Mouse (Mus musculus) liver, embryonic 14.5 days (tissue): ENCODE data around the gene Agbl4. TPM values are rescaled to one million over a fixed set of nuclear protein-coding genes. Genes with fewer than 3 reads are reported as not detected.

ENCODE experiments used
- ATAC-seq: fragments of 200-750 bp; cut with Nextera tagmentation; 2 replicates; pipeline ENCODE4 v1.8.0; 2017; ENCODE audit warnings: moderate number of reproducible peaks, mild to moderate bottlenecking, moderate library complexity; ENCODE audit not compliant: insufficient read depth
- DNase-seq, 3 experiments: peaks; one replicate each; pipeline ENCODE4 v3.0.0-alpha.2; 2012 to 2013; ENCODE audit warnings: low read depth in 3 of 3, low spot score in 3 of 3
- H3K27ac ChIP-seq: fragments of 300-500 bp; sonication (generic); 2 replicates; pipeline ENCODE4 v1.5.1; 2014; ENCODE audit warnings: moderate library complexity, mild to moderate bottlenecking, control low read depth, inconsistent platforms
- H3K27me3 ChIP-seq: fragments of 300-500 bp; sonication (generic); 2 replicates; pipeline ENCODE4 v1.6.1; 2014; ENCODE audit warnings: mild to moderate bottlenecking, low read length, moderate library complexity; ENCODE audit not compliant: control insufficient read depth, insufficient read depth
- H3K36me3 ChIP-seq: fragments of 300-500 bp; sonication (generic); replicated peaks from 2 replicates; pipeline ENCODE4 v1.6.1; 2014; ENCODE audit warnings: low read depth; ENCODE audit not compliant: control insufficient read depth, insufficient read depth
- H3K4me1 ChIP-seq, 2 experiments: fragments of 200-500 bp in 1 of 2; fragments of 300-500 bp in 1 of 2; sonication (generic) in 1 of 2; replicated peaks; 2 replicates each; pipeline ENCODE4 v1.6.1; 2012 to 2014; ENCODE audit warnings: antibody characterized with exemption in 1 of 2, inconsistent platforms in 1 of 2, low read length in 1 of 2; ENCODE audit not compliant: control insufficient read depth in 2 of 2, insufficient read depth in 2 of 2
- H3K4me2 ChIP-seq: fragments of 300-500 bp; sonication (generic); 2 replicates; pipeline ENCODE4 v1.6.1; 2014; ENCODE audit warnings: low read depth, mild to moderate bottlenecking, control low read depth, moderate library complexity
- H3K4me3 ChIP-seq, 2 experiments: fragments of 200-500 bp in 1 of 2; fragments of 300-500 bp in 1 of 2; sonication (generic) in 1 of 2; 2 replicates each; pipeline ENCODE4 v1.5.1; 2012 to 2014; ENCODE audit warnings: low read depth in 2 of 2, low read length in 2 of 2, mild to moderate bottlenecking in 2 of 2, control low read depth in 1 of 2, inconsistent platforms in 1 of 2, moderate library complexity in 1 of 2; ENCODE audit not compliant: insufficient read depth in 1 of 2
- H3K9ac ChIP-seq: fragments of 300-500 bp; sonication (generic); replicated peaks from 2 replicates; pipeline ENCODE4 v1.6.1; 2014; ENCODE audit warnings: mild to moderate bottlenecking, control low read depth, moderate library complexity
- H3K9me3 ChIP-seq: fragments of 300-500 bp; sonication (generic); 2 replicates; pipeline ENCODE4 v1.6.1; 2016; ENCODE audit warnings: low read length, mixed read lengths; ENCODE audit not compliant: control insufficient read depth
- CTCF ChIP-seq: IDR thresholded peaks from 2 replicates; pipeline ENCODE4 v1.5.1; 2016; ENCODE audit warnings: antibody characterized with exemption, low read depth, control low read depth
- EP300 ChIP-seq: IDR thresholded peaks from 2 replicates; pipeline ENCODE4 v1.6.1; 2016; ENCODE audit warnings: antibody characterized with exemption, low read depth
- WGBS: fragments of 180-500 bp; shearing (Covaris S2); extraction: QIAGEN DNeasy Blood & Tissue Kit; methylation state at CpG from one replicate; pipeline ENCODE4 v1.1.7; 2014; ENCODE audit not compliant: insufficient replicate concordance; 5-methylcytosine and 5-hydroxymethylcytosine counted together
- polyA plus RNA-seq, 2 experiments: library from polyadenylated mRNA; depleted of rRNA in 1 of 2; stranded (reverse) in 1 of 2; unstranded in 1 of 2; fragments of >200 nt; fragmentation: Nextera tagmentation in 1 of 2; extraction: Ambion mirVana in 1 of 2; gene quantifications; 2 replicates each; pipeline versions ENCODE4 v1.2.1 to v1.2.3; 2012 to 2014

Agbl4 gene
- polyA plus RNA-seq, 2 experiments: not detected

DNA sequence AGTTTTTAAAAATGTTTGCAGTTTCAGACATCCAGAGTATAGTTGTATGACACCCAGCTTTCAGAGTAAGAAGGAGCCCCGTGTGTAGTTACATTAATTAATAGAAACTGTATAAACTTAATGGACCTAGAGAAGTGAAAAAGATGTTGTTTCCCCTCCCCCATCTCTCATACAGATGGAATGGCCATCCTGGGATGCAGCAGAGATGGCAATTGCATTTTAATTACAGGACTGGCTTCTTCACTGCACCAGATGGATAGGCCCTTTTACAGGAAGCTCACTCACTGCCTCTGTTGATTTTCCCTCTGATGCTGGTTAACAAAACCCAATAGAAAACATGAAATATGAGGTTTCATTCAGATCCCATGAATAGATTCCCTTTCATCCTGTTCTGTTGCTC lies 337.7 kb downstream of the Agbl4 start:
- 53% methylated on average over 1 of the region's 1 CpGs for WGBS
- H3K9ac ChIP-seq: no peak overlapping the region
- no peaks in the 10 kb centered on the region for H3K9me3 ChIP-seq
- TF ChIP-seq CTCF: no peak
- no peak overlapping the region for H3K4me2 ChIP-seq
- ATAC-seq (no peak), DNase-seq (no peak)
- H3K4me3 ChIP-seq: no peak overlapping the region
- no peaks in the 10 kb centered on the region for H3K36me3 ChIP-seq
- H3K27me3 ChIP-seq: no peaks in the 10 kb centered on the region
- no peaks in the 10 kb centered on the region for H3K4me1 ChIP-seq
- H3K27ac ChIP-seq: no peak overlapping the region

DNA sequence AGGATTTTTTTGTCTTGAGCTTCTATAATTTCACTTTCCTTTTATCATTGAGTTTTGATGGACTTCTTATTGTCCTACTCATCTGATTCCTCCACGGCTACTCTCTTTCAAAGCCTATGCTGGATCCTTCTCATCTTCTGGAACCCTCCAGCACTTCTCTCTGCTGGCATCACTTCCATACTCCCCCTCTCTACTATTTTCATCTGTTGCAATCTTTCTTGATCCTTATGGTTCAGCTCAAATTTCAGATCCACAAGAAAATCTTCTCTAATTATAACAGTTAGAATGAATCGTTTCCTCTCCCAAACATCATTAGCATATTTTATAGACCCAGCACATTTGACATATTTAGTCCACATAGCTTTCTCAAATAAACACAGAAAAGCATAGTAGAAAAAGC lies 360.5 kb downstream of the Agbl4 start:
- no peak for TF ChIP-seq EP300
- no peak for TF ChIP-seq CTCF
- WGBS: 64% methylated on average over 2 of the region's 2 CpGs
- no peaks in the 10 kb centered on the region for H3K9me3 ChIP-seq
- ATAC-seq: no peak
- H3K27me3 ChIP-seq: no peaks in the 10 kb centered on the region
- H3K4me1 ChIP-seq: no peaks in the 10 kb centered on the region
- DNase-seq: no peak
- no peak overlapping the region for H3K4me2 ChIP-seq
- H3K4me3 ChIP-seq: no peak overlapping the region
- no peak overlapping the region for H3K9ac ChIP-seq
- H3K36me3 ChIP-seq: no peaks in the 10 kb centered on the region
- H3K27ac ChIP-seq: no peak overlapping the region

DNA sequence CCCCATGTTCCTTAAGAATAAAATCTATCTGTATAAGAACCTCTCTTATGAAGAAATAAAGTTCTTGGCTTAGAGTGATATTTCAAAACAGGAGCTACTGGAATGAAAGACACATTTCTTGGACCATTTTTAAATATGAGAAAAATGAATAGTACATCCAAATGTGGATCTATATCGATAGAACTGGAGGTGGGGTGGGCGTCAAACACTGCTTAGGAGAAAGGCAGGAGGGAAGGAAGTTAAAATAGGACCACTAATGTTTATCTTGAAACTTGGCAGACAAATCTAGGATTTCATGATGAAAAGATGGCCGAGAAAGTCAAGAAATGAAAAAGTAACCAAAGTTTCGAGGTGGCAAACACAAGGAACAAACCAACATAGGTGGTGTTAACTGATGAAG lies 391.1 kb downstream of the Agbl4 start:
- no peak overlapping the region for H3K27ac ChIP-seq
- H3K4me2 ChIP-seq: no peak overlapping the region
- no peaks in the 10 kb centered on the region for H3K9me3 ChIP-seq
- no peak overlapping the region for H3K9ac ChIP-seq
- DNase-seq (no peak), ATAC-seq (no peak)
- no peak for TF ChIP-seq EP300
- no peak for TF ChIP-seq CTCF
- no peak overlapping the region for H3K4me3 ChIP-seq
- 54% methylated on average over 4 of the region's 4 CpGs for WGBS
- no peaks in the 10 kb centered on the region for H3K4me1 ChIP-seq
- H3K27me3 ChIP-seq: no peaks in the 10 kb centered on the region
- no peaks in the 10 kb centered on the region for H3K36me3 ChIP-seq

DNA sequence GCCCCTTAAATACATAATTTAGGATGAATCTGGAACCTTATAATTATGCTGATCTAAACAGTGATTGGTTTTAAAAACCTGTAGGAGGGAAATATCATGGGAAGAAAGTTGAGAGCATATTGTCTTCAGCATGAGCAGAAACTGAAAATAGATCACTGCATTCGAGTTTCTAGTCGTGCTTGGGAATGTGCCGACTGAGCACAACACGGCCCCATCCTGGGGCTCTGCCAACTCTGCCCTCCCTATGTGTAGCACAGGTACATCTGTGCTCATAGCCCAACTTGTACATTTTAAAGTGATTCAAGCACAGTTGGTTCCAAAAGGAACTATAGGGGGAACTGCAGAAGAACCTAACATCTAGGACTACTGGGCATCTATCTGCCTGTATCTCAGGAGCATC lies 402.4 kb downstream of the Agbl4 start:
- no peaks in the 10 kb centered on the region for H3K4me1 ChIP-seq
- ATAC-seq (no peak), DNase-seq (no peak)
- H3K27ac ChIP-seq: no peak overlapping the region
- H3K27me3 ChIP-seq: no peaks in the 10 kb centered on the region
- TF ChIP-seq EP300 (no peak), CTCF (no peak)
- H3K9me3 ChIP-seq: no peaks in the 10 kb centered on the region
- no peak overlapping the region for H3K4me3 ChIP-seq
- WGBS: 66% methylated on average over 4 of the region's 4 CpGs
- no peak overlapping the region for H3K9ac ChIP-seq
- H3K4me2 ChIP-seq: no peak overlapping the region
- H3K36me3 ChIP-seq: no peaks in the 10 kb centered on the region

DNA sequence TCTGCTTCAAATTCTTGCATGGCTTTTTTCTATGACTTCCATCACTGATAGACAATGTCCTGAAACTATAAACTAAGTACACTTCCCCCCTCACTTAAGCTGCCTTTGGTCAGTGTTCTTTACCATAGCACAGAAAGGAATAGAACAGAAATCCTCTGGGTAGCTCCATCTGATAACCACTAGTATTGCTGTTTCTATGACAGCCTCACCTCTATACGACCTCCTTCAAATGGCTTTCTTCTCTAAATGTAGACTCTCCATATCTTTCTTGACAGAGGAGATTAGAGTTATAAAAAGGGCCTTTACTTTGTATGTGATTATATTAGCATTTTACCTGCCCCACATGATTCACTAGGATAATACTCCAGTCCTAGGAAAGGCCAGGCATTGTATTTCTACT lies 413.5 kb downstream of the Agbl4 start:
- WGBS: 43% methylated on average over 1 of the region's 1 CpGs
- no peaks in the 10 kb centered on the region for H3K27me3 ChIP-seq
- no peak for TF ChIP-seq EP300
- no peak for TF ChIP-seq CTCF

More for the DNA sequence above, 413.5 kb downstream of the Agbl4 start:
- Histone ChIP-seq H3K4me2 (no peak overlapping the region), H3K4me1 (no peaks in the 10 kb centered on the region), H3K9ac (no peak overlapping the region), H3K36me3 (no peaks in the 10 kb centered on the region), H3K4me3 (no peak overlapping the region), H3K9me3 (no peaks in the 10 kb centered on the region), H3K27ac (no peak overlapping the region)
- no peak for ATAC-seq
- DNase-seq: no peak
